In genomic region chr12:112576749-112577148, GRCm38 (mm10) we compare ENCODE assay signal across 9 mouse cellular contexts. TPM values are rescaled to one million over a fixed set of nuclear protein-coding genes. Genes with fewer than 3 reads are reported as not detected.
DNase-seq lines count a peak whose midpoint lies in the region; ATAC-seq and TF ChIP-seq lines count a peak whose summit lies in the region.
"Had no signal": no experiment of that assay in that cellular context is flagged by ENCODE, and none has a peak within 500 bp of the region (broad histone marks: within the 10 kb centered on the region; RNA-seq: fewer than 3 reads in every experiment).

No protein-coding gene starts in this region.

- peak; percentile 54 for ATAC-seq in frontal cortex, adult (ENCODE audit: low TSS enrichment)
- ATAC-seq in embryonic facial prominence, embryonic 13.5 days (ENCODE audit: insufficient number of reproducible peaks, insufficient read depth, low FRiP score, low TSS enrichment, low read depth): peak; percentile 35; the same call in 1 of the 2 replicates
- no peak for ATAC-seq in neural tube, embryonic 13.5 days (ENCODE audit: low read depth)

- no peaks in the 10 kb centered on the region for H3K27me3 ChIP-seq in embryonic facial prominence, embryonic 13.5 days
- no peaks in the 10 kb centered on the region for H3K27me3 ChIP-seq in neural tube, embryonic 13.5 days

- 37% methylated on average over 3 of the region's 3 CpGs for WGBS in lung, adult 2 months
- 6% methylated on average over 3 of the region's 3 CpGs for WGBS in embryonic facial prominence, embryonic 13.5 days
- WGBS in neural tube, embryonic 13.5 days: 5% methylated on average over 3 of the region's 3 CpGs

- no peak for DNase-seq in frontal cortex, postnatal 25 days (ENCODE audit: low spot score in 2 of 2)
- DNase-seq in lung, adult 18-20 months: peak; percentile 61 to 69
- no peak for DNase-seq in lung, adult 2 months
- no peak for DNase-seq in right cerebral cortex, adult 2 months (ENCODE audit: low spot score in 2 of 2)
- no peak for DNase-seq in left cerebral cortex, adult 11 months (ENCODE audit: low spot score)
- DNase-seq: cerebellum, adult 18-20 months had no signal

- H3K9me3 ChIP-seq in embryonic facial prominence, embryonic 13.5 days: no peaks in the 10 kb centered on the region
- no peaks in the 10 kb centered on the region for H3K9me3 ChIP-seq in neural tube, embryonic 13.5 days

- peak overlapping the region; percentile 55 for H3K9ac ChIP-seq in embryonic facial prominence, embryonic 13.5 days
- H3K9ac ChIP-seq in neural tube, embryonic 13.5 days: peak overlapping the region; percentile 45; the same call in 1 of the 2 replicates

- no peak for TF ChIP-seq CTCF in lung, adult 2 months (IDR thresholded peaks at IDR 0.05; ENCODE audit: insufficient read depth, low read length)

- H3K4me3 ChIP-seq in lung, adult 2 months (replicated peaks; ENCODE audit: extremely low read depth, low read depth, low read length): no peak overlapping the region
- H3K4me3 ChIP-seq in embryonic facial prominence, embryonic 13.5 days: no peak overlapping the region
- no peak overlapping the region for H3K4me3 ChIP-seq in neural tube, embryonic 13.5 days

- no peaks in the 10 kb centered on the region; the same call in 1 of the 2 replicates for H3K4me1 ChIP-seq in lung, adult 2 months (ENCODE audit: control insufficient read depth, insufficient read depth, low read length)
- peaks cover 33% of the 10 kb centered on the region for H3K4me1 ChIP-seq in embryonic facial prominence, embryonic 13.5 days
- peaks cover 22% of the 10 kb centered on the region for H3K4me1 ChIP-seq in neural tube, embryonic 13.5 days (replicated peaks)

- TF ChIP-seq POLR2A in lung, adult 2 months (IDR thresholded peaks at IDR 0.05; ENCODE audit: borderline replicate concordance, extremely low read depth, low read depth, low read length): no peak

- H3K36me3 ChIP-seq in embryonic facial prominence, embryonic 13.5 days: no peaks in the 10 kb centered on the region
- H3K36me3 ChIP-seq in neural tube, embryonic 13.5 days: no peaks in the 10 kb centered on the region

- peak overlapping the region; percentile 42 for H3K4me2 ChIP-seq in embryonic facial prominence, embryonic 13.5 days
- no peak overlapping the region for H3K4me2 ChIP-seq in neural tube, embryonic 13.5 days

- peak overlapping the region; percentile 87 for H3K27ac ChIP-seq in embryonic facial prominence, embryonic 13.5 days
- H3K27ac ChIP-seq in neural tube, embryonic 13.5 days (replicated peaks): no peak overlapping the region; the same call in 1 of the 2 replicates

RNA-seq across cellular contexts. Expression of gene Inf2, which starts 11.8 kb away (rescaled TPM):
- 28.0 and 33.6 TPM in 2 replicates for polyA plus RNA-seq in lung, adult 2 months (2012; rRNA removed)
- 4.8 and 7.3 TPM in 2 replicates for polyA plus RNA-seq in embryonic facial prominence, embryonic 13.5 days (2015; fragmentation: Nextera tagmentation; extraction: Ambion mirVana)
- polyA plus RNA-seq in neural tube, embryonic 13.5 days (2015; fragmentation: Nextera tagmentation; extraction: Ambion mirVana): 1.4 and 1.5 TPM in 2 replicates

RNA-seq across cellular contexts. Expression of gene Adssl1, which starts 43.1 kb away (rescaled TPM):
- 33.3 and 39.0 TPM in 2 replicates for polyA plus RNA-seq in lung, adult 2 months (2012; rRNA removed)
- 4.3 and 4.4 TPM in 2 replicates for polyA plus RNA-seq in embryonic facial prominence, embryonic 13.5 days (2015; fragmentation: Nextera tagmentation; extraction: Ambion mirVana)
- 3.2 and 3.6 TPM in 2 replicates for polyA plus RNA-seq in neural tube, embryonic 13.5 days (2015; fragmentation: Nextera tagmentation; extraction: Ambion mirVana)

Comparison
In these comparisons a context has a peak if more than half of its experiments do, and no peak if none do; other contexts are left out.
1. DNase-seq: peak in lung, adult 18-20 months (2 of 2); none in frontal cortex, postnatal 25 days (0 of 2), lung, adult 2 months (single experiment), right cerebral cortex, adult 2 months (0 of 2) and left cerebral cortex, adult 11 months (single experiment).